Mouse (Mus musculus) mesoderm, embryonic 11.5 days (tissue): ENCODE measurements around the gene Wfdc2.
"Not testable (repeated sequence)": the region's sequence is repeated elsewhere in the genome, so short reads cannot be mapped to it uniquely, and the experiment has no call there.

ENCODE experiments used
- DNase-seq: peaks from one replicate; pipeline ENCODE4 v3.0.0-alpha.2; 2012; ENCODE audit warnings: low read depth, low spot score

Gene Wfdc2

DNA sequence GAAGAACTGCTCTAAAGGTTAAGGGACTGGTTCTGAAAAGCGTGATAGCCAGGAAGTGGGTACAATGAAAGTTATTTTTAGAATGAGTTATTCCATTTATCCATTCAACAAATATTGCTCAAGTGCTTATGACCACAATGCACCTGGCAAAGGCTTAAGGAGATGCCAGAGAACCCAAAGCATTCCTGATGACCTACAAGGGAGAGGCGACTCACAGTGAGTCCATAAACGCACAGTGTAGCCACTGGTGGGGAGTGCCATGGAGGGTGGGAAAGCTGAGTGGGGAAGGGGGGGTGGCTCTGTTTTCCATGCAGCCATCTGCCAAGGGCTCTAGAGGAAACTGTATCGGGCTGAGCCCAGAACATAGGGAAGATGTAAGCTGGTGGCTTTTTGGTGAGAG lies 12.9 kb upstream of the Wfdc2 start:
- DNase-seq: no peak

GRCm38 (mm10) chr2:164549963-164550894 lies 12.0 kb upstream of the Wfdc2 start:
- DNase-seq: no peak

GRCm38 (mm10) chr2:164550895-164551269 lies 11.3 kb upstream of the Wfdc2 start:
- no peak for DNase-seq

GRCm38 (mm10) chr2:164551502-164551901 lies 10.7 kb upstream of the Wfdc2 start:
- DNase-seq: no peak

- no peak for DNase-seq
These were observed 3.8 kb upstream of the Wfdc2 start for GRCm38 (mm10) chr2:164558426-164558825.

DNA sequence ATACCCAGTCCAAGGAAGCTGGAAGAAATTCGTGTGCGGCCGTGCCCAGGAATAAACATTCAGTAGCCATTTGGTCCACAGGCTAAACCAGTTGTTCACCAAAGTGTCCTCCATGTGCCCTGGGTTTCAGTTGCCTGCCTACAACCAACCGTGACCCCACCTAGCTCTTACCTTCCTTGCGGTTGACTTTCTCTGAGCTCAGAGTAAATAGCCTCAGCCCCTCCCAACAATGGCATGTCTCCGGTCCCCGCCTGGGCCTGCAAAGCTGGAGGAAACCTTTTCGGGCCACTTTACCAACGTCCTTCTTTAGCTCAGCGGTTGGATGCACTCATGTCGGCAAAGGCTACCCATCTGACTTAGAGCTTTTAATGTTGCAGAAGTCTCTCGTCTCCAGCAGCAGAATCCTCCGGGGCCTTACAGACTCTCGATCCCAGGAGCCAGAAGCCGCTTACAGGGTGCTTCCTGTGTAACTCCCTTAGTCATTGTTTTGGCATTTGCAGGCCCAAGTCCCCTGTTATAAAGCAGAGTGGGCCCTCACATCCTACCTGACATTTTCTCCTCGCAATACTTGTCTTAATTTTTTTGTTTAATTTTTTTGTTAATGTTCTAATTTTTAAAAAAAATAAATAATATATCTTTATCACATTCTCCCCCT lies 3.1 kb upstream of the Wfdc2 start:
- no peak for DNase-seq

DNA sequence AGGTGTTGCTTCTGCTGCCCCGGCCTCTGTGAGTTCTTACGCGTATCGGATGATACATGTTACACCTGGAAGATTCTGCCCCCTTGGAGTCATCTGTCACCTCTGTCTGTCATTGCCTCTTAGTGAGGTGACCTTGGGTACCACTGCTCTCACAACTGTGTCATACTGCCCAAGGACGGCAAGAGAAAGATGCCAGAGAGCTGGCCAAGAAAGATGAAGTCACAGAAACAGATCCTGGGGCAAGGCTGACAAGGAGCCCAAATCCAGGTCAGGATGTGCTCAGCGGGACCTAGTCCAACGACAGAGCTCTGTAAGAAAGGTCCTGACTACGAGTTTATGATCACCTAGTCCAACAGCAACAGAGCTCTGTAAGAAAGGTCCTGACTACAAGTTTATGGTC lies 2.1 kb upstream of the Wfdc2 start:
- no peak for DNase-seq

DNA sequence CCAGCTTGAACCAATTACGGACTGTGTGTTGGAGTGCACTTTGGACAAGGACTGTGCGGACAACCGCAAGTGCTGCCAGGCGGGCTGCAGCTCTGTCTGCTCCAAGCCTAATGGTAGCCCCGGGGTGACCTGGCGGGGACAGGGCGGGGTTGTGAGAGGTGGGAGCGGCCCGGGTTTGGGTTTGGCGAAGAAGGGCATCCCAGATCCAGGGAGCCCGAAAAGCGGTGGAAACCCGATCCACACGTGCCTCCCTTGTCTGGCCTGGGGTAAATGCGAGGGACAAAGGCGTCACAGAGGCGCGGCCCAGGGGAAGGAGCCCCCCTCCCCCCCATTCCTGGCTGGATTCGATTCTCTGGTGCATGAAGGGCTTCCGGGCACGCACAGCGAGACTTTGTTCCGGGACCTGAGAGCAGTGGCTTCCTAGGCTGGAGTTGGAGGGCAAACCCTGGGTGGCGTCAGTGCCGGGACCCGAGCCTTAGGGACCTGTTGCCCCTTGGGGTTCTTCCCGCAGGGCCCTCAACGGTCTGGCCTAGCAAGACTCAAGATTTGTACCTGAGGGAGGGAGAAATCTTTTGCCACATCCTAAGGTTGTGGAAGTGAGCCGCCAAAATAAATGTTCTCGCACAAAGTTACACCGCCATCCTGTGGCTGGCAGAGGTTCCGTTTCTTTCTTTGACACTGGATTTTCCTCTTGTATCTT lies 1.3 kb downstream of the Wfdc2 start:
- peak; percentile 63 for DNase-seq

DNA sequence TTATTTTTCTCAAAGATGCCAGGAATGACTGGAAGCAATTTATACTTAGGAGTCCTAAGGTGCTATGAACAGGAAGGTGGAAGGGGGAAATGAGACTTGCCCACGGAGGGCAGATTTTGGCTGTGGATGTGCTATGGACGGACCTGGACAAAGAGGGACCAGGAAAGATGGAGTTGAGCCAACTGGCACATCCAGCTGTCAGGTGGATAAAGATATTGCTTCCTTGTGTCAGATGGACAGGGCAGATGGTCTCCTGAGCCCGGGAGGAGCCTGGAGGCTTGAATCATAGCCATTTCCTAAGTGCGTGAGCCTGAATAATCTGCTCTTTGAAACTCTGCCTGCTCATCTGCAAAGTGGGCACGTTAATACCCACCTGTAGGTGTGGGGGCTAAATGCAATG lies 2.1 kb downstream of the Wfdc2 start:
- DNase-seq: peak; percentile 9

GRCm38 (mm10) chr2:164566997-164567396 lies 4.8 kb downstream of the Wfdc2 start:
- DNase-seq: no peak

GRCm38 (mm10) chr2:164567460-164567859 lies 5.2 kb downstream of the Wfdc2 start:
- no peak for DNase-seq

- DNase-seq: not testable (repeated sequence)
These were observed 11.1 kb downstream of the Wfdc2 start, which contains the start of gene Spint3 for GRCm38 (mm10) chr2:164573359-164573758. TSS of gene Spint3 (minus strand) at chr2:164573459.

DNA sequence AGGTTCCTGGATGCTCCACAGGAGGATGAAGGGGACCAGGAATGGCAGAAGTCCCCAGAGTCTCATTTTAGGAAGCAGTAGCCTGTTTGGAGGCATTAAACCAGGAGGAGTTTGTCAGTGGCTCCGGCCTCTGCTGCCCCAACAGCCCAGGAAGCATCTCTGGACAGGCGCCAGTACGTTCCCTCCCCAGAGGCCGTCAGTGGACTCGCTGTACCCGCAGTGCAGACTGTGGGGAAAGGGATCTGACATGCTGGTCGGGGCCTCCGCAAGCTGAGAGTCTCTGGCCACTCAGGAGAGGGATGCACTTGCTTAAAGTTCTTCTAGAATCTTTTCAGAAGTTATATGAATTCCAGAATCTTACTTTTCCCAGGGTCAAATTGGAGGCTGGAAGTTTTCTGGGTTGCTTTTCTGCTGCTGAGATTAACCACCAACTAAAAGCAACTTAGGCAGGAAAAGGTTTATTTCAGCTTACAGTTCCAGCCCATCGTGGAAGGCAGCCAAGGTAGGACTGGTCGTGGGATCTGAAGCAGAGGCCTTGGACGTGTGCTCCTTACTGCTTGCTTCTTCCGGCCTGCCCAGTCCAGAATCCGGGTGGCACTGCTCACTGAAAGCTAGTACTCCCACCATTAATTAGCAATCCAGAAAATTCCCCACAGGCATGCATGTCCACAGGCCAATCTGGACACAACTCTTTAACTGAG lies 23.0 kb downstream of the Wfdc2 start, which contains the start of gene Wfdc6a:
Gene Wfdc6a, minus strand, starts transcription at position 423 of the 701 bp plus-strand sequence.
- not testable (repeated sequence) for DNase-seq

GRCm38 (mm10) chr2:164592014-164592413 lies 29.8 kb downstream of the Wfdc2 start:
- peak; percentile 75 for DNase-seq

- no peak for DNase-seq
These were observed 31.3 kb downstream of the Wfdc2 start, which contains the start of gene Eppin for GRCm38 (mm10) chr2:164593494-164593893. TSS of gene Eppin (minus strand) at chr2:164593594.

- no peak for DNase-seq
These were observed 38.0 kb downstream of the Wfdc2 start for GRCm38 (mm10) chr2:164600179-164600578.

DNA sequence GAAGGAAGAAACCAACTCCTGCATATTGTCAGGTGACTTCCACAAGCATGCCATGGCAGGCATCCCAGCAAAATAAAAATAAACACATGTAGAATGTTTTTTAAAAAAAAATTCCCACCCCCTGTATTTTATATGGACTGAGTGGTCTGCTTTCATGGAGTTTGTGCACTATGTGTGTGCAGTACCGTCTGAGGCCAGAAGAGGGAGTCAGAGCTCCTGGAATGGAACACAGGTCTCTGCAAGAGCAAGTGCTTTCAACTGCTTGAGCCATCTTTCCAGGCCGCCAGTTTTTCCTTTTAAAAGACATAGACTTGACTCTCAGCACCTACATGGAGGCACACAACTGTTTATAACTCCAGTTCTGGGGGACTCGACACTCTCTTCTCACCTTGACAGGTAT lies 41.3 kb downstream of the Wfdc2 start:
- DNase-seq: no peak

DNA sequence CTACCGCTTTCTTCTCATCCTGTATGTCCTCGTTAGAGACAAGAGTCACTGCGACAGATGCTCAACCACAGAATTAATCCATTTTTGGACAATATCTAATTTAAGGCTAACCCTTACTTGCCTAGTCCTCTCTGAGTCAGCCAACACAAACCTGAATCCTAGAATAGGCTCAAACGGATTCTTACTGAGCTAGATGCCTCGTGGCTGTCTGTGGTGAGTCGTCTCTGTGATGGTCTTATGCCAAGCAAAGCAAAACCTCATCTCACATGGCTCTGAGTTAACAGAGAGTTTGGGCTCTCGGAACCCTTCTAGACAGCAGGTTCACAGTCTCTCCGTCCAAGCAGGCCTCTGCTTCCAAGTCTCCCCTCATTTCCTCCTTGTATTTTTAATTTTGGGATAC lies 42.2 kb downstream of the Wfdc2 start:
- no peak for DNase-seq

DNA sequence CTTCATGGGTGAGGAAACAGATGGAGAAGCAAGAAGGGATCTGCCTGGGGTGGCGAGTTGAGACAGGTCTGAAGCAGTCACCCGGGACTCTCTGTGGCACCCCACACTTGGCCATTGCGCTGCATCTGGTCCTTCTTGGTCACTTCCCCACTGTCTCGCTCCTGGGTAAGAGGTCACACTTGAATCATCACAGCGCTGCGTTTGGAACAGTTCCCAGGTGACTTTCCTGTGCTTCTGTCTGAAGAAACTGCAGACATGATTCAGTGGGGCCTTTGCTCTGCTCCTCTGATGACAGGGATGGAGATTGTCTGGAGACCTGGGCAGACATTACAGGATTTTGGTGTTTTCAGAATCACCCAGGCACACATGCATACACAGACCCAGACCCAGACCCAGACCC lies 46.6 kb downstream of the Wfdc2 start:
- DNase-seq: no peak

- not testable (repeated sequence) for DNase-seq
These were observed 51.3 kb downstream of the Wfdc2 start, which contains the start of the genes Wfdc6b and Wfdc8 for GRCm38 (mm10) chr2:164613471-164613870. TSS of gene Wfdc6b (plus strand) at chr2:164613522. TSS of gene Wfdc8 (minus strand) at chr2:164613626.

DNA sequence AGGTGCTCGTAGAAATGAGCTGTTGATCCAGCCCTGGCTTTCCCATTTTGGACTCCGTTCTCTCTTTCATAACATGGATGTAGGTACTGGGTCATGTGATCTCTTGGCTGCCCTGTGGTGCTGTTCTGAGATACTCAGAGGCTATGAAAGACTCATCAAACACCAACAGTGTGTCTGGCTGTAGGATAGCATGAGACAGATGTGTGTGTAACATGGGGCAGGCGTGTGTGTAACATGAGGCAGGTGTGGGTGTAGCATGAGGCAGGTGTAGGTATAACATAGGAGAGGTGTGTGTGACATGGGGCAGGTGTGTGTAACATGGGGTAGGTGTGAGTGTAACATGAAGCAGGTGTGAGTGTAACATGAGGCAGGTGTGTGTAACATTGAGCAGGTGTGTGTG lies 53.2 kb downstream of the Wfdc2 start:
- DNase-seq: no peak
